Mouse (Mus musculus): Measurements from ENCODE around the gene Ugt1a6b.
"Not testable (repeated sequence)": the region's sequence is repeated elsewhere in the genome, so short reads cannot be mapped to it uniquely, and the experiment has no call there.

Gene Ugt1a6b

DNA sequence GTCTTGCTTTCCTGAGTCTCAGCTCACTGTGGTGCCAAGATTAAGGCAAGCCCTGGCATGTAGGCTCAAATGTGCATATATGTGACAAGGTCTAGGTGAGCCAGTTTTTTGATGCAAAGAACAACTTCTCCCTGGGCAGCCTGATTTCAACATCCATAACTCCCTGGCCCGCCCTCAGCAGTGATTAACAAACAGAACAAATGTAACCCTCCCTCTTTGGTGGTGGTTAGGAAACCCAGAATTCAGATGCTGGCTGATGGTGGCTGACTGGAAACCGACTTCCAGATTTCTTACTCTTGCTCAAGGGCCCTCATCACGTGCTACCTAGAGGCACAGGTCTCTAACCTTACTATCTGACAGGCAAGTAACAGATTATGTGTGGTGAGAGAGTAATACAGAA, at the start of gene Ugt1a6b:
Gene Ugt1a6b (plus strand): TSS at position 234 of the 400 bp plus-strand sequence.
- DNase-seq (ENCODE audit: low read depth, low spot score) = not testable (repeated sequence)

DNA sequence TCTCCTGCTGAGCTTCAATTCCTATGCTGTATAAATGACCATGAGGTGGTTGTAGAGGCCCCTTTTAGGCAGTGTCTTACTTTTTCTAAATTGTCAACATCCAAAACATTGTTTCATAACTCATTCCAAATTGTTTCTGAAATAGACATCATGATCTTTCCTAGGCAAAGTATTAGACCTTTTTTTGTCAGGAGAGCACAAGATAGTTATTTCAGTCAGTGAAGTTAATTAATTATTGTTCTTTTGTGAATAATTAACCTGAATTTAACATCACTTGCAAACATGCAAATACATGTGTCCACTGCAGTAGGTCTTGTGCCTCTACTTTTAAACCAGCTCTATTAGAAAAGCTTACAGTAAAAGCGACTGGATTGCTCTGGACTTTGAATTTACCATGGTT, 48.0 kb upstream of the Ugt1a6b start, which contains the start of gene Ugt1a10:
Gene Ugt1a10 (plus strand): TSS at position 301 of the 400 bp plus-strand sequence.
- no peak for DNase-seq (ENCODE audit: low read depth, low spot score)

DNA sequence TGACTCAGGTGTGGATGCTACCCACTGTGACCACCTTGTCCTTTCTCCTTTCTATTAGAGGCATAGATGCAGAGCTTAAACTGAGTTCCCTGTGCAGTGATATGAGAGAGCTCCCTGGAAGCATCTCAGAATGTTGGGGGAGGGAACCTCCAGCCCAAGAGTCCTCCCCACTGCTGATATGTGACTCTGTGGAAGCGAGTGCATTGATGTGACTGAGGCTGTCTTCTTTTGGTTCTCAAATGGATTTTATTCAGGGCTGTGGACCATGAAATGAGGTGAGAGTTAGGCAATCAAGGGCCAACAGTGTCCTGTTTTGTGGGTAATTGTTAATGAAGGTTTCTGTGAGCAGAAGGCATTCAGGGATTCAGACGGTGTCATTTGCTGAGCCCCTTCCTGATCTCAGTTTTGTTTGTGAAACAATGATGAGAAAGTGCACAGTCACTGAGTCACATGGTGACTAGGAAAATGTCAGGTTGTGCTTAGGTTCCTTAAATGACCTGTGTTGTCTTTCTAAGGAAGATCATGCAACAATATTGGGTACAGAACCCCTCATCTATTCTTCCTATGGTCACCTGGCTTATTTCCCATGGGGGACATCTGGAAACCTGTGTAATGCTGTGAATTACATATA, 36.5 kb upstream of the Ugt1a6b start:
- not testable (repeated sequence) for DNase-seq (ENCODE audit: low read depth, low spot score)

DNA sequence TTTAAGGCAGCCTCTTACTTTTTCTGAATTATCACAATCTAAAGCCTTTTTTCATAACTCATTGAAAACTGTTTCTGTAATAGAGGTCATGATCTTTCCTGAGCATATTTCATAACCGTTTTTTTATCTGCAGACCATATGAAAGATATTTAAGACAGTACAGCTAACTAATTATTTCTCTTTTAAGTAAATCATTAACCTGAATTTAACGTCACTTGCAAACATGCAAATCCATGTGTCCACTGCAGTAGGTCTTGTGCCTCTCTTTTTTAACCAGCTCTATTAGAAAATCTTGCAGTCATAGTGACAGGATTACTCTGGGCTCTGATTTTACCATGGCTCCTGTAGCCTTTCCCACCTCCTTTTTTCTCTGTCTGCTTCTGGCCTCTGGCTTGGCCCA, 32.6 kb upstream of the Ugt1a6b start, which contains the start of gene Ugt1a9:
Gene Ugt1a9 (plus strand): TSS at position 306 of the 400 bp plus-strand sequence.
- DNase-seq (ENCODE audit: low read depth, low spot score) = no peak

DNA sequence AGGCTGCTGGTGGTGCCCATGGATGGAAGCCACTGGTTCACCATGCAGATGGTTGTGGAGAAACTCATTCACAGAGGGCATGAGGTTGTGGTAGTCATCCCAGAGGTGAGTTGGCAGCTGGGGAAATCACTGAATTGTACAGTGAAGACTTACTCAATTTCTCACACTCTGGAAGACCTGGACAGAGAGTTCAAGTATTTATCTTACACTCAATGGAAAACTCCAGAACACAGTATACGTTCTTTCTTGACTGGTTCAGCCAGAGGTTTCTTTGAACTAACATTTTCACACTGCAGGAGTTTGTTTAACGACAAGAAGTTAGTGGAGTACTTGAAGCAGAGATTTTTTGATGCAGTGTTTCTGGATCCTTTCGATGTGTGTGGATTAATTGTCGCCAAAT, 32.1 kb upstream of the Ugt1a6b start:
- no peak for DNase-seq (ENCODE audit: low read depth, low spot score)

DNA sequence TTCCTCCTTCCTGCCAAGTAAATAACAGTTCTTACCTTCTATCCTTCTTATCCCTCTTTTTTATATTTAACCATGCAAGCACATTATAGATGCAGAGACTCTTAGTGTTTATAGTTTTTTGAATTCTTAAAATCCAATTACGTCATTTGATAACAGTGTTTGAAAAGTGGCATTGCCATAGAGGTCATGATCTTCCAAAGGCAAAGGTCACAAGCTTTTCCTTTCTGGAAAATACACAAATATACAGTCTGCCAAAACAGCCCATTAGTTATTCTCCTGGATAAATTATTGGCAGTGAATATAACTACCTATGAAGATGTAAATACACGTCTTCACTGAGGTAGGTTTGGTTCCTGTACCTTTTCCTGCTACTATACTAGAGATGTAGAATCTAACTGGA, 28.6 kb upstream of the Ugt1a6b start:
- no peak for DNase-seq (ENCODE audit: low read depth, low spot score)

DNA sequence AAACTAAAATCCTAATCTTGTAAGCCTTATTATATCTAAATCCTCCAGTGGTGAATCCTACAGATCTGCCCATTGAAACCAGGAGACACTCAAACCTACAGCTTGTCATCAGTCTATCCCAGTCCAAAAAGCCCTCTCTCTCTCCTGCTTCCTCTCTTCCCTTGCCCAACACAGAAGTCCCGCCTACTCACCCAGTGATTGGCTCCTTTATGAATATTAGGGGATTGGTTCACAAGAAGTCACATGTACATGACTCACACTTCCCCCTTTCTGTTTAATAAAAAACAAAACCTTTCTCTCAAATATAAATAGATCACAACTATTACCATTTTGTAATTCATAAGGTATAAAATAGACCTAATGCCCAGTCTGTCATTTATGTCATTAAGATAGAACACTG, 25.9 kb upstream of the Ugt1a6b start:
- no peak for DNase-seq (ENCODE audit: low read depth, low spot score)

DNA sequence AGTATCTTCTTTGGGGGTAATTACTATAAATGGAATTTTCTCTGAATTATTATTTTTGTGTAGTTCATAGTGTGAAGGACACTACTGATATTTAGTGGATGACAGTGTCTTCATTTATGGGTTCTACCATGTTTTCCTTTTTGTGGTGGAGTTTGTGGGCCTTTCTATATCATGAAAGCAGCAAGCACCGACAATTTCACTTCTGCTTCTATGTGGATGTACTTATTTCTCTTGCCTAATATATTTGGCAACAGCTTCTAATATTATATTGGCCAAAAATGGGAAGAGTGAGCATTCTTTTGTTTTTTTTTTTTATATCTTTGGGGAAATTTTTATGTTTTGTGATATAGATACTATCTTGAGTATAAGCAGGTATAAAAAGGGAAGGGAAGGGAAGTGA, 21.4 kb upstream of the Ugt1a6b start:
- DNase-seq (ENCODE audit: low read depth, low spot score) = no peak

DNA sequence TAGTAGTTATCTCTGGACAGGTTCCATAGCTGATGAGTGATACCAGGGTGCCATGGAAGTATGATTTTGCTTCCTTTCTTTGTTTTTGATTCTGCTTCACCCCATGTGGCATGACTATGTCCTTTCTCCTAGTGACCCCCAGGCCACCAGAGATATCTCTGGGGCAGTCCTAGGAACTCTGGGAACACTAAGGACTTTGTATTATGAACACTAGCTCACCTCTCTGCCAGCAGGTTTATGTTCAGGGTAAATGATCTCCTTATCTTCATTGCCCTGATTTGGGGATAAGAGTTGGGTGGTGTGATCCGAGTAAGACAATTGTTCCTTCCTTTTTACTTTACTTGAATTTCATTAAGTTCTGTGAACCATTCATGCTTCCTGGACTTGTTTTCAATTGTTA, 16.9 kb upstream of the Ugt1a6b start:
- no peak for DNase-seq (ENCODE audit: low read depth, low spot score)

DNA sequence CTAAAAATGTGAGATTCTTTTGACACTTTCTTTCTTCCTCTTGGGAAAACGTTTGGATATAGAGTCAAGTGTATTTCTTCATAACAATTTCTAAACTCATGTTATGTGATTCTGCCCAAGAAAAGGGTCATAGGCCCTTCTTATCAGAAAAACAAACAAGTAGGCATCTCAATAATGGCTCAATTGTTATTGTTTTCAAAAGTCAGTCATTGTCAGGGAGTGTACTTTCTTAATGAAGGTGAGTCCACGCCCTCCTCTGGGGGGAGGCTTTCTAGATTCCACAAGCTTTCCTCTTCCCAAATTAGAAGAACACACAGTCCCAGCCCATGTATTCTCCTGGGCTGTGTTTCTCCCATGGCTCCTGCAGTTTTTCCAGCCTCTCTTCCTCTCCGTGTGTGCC, 15.5 kb upstream of the Ugt1a6b start, which contains the start of gene Ugt1a8:
Gene Ugt1a8 (plus strand): TSS at position 301 of the 400 bp plus-strand sequence.
- no peak for DNase-seq (ENCODE audit: low read depth, low spot score)

DNA sequence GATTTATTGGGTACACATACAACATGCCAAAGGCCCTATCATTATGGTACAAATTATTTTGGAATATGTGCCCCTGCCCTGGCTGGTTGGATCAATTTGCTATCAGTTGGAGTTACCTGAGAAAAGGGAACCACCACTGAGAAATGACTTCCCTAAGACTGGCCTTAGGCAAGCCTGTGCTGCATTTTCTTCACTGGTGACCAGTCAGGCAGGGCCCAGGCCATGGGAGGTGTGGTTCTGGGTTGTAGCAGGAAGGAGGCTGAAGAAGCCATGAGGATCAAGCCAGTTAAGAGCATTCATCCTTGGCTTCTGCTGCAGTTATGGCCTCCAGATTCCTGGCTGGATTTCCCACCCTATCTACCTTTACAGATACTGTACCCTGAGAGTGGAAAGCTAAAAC, 10.7 kb upstream of the Ugt1a6b start:
- no peak for DNase-seq (ENCODE audit: low read depth, low spot score)

DNA sequence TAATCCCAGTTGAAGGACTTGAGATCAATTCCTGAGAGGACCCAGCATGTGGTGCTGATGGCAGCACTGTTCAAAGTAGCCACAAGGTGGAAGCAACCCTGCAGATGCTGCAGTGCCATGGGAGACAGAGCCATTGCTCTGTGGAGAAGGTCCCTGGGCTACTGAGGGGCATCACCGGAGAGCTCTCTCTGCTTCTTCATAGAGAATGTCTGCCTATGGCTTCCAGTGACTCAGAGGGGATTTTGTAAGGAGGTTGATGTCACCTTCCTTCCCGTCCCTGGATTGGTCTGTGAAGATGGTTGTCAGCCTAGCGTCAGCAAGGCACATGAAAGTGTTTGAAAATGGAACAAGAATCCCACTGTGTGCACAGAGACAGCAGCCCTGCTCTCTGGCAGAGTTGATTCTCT, 8.8 kb upstream of the Ugt1a6b start:
- DNase-seq (ENCODE audit: low read depth, low spot score) = not testable (repeated sequence)

DNA sequence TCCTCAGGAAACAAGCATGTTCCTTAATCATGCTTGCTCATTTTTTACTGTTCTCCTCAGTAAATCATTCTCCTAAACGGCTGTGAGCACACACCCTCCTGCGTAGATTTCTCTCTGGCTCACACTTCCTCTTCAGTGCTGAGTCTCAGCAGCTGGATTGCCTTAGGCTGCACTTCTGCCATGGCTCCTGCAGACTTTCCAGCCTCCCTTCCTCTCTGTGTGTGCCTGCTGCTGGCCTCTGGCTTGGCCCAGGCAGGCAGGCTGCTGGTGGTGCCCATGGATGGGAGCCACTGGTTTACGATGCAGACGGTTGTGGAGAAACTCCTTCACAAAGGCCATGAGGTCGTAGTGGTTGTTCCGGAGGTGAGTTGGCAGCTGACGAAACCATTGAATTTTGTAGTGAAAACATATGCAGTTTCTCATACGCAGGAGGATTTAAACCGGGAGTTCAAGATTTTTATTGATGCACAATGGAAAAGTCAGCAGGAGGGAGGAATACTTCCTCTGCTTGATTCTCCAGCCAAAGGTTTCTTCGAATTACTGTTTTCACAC, 8.0 kb upstream of the Ugt1a6b start, which contains the start of gene Ugt1a7c:
Gene Ugt1a7c (plus strand): TSS at position 122 of the 552 bp plus-strand sequence.
- no peak for DNase-seq (ENCODE audit: low read depth, low spot score)

DNA sequence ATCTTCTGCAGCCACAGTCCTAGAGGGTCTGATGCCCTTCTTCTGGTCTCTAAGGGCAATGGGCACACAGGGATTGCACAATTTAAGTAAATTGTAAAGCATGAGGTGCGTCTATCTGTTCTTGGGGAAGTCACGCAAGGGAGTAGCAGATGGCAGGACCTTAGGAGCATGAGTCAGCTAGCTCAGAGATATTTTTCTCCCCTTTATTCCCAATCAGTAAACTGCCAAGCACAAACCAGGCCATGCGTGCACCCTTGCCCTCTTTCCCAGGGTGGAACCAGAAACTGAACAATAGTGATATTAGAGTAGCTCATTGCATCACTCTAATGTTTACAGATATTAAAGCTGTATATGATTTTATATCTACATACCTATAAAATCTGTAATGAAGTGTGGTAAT, 4.5 kb upstream of the Ugt1a6b start:
- not testable (repeated sequence) for DNase-seq (ENCODE audit: low read depth, low spot score)

DNA sequence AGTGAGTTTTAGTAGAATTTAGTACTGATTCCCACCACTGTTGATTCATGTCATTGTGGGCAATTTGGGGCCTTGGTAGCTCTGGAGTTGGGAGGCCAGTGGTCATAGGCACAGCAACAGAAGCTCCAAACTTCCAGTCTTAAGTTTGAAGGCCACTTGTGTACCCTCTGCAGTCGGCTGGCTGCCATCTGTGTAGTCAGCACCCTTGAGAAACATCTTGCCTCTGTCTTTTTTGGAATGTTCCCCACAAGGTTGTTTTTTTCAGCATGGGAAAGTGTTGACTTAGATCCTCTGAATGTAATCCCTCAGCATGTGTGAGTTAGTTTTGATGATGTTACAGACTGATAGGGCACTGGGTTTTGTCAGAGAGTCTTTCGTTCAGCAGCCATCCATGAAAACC, 3.4 kb upstream of the Ugt1a6b start:
- not testable (repeated sequence) for DNase-seq (ENCODE audit: low read depth, low spot score)

DNA sequence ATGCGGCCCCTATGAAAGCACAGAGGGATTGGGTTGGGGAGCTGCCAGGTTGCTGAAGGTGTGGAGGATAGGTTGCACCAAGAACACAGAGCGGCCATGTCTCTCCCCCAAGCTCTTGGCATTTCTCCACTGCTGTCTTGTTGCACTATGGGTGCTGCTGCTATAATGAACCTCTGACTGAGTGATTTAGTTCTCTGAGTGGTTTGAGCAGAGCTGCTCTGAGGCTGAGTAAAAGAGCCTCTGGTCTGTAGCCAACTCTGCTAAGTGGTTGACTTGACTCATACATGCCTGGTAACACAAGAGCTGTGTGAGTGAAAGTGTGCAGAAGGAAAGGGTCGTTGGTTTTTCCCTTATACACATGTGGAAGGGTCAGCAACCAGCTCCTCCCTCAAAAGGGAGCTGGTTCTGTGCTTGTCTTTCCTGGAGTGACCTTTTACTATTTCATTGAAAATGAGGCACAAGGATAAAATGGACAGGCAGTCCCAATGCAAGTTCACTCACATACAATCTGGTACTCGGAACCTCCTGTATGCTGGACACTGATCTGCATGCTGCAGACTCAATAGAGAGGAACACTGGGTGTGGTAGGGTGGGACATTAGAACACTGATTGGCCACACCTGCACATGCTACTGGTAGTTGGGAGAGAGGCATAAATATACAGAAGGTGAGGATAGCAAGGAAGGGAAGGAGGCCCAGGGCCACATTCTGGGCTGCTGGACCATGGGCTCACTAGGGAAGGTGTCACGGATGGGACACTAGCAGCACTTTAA, 831 bp downstream of the Ugt1a6b start:
- not testable (repeated sequence) for DNase-seq (ENCODE audit: low read depth, low spot score)

DNA sequence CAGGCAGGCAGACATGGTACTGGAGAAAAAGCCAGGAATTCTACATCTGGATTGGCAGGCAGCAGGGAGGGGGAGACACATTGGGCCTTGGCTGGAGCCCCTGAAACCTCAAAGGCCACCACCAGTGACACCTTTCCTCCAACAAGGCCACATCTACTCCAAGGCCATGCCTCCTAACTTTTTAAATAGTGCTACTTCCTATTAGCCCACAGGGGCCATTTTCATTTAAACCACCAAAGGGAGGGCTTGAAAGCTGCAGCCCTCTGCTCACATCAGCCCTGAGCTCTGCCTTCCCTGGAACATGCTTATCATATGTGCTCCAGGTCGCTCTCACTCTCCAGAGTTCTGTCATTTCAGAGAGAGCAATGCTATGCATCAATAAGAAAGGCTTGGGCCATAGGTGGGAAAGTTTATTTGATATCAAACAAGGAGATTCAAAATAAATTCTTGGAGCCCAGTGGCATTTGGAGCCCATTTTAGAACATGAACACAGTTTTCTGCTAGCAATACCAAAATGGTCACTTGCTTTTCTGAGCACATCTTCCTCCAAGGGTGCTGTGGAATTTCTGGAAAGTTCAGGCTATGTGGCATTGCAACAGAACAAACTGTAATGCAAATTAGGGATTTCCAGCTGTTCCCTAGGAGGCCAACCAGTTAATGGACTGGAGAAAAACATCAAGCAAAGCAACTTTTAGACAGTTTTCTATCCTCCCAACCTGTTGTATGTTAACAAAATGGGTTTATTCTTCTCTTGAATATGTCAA, 1.8 kb downstream of the Ugt1a6b start:
- DNase-seq (ENCODE audit: low read depth, low spot score) = no peak

DNA sequence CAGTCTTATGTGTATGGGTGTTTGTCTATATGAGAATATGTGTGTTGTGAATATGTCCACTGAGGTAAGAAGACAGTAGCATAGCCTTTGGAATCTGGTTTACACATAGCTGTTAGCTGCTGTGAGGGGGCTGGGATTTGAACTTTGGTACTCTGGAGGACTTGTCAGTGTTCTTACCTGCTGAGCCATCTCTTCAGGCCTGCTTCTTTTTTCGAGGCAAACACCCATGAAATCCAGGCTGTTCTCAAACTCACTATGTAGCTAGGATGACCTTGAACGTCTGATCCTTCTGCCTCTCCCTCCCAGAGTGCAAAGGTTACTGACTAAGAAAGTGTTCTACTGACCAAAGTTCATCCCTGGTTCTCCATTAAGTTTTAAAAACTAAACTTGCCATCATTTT, 2.6 kb downstream of the Ugt1a6b start:
- no peak for DNase-seq (ENCODE audit: low read depth, low spot score)

DNA sequence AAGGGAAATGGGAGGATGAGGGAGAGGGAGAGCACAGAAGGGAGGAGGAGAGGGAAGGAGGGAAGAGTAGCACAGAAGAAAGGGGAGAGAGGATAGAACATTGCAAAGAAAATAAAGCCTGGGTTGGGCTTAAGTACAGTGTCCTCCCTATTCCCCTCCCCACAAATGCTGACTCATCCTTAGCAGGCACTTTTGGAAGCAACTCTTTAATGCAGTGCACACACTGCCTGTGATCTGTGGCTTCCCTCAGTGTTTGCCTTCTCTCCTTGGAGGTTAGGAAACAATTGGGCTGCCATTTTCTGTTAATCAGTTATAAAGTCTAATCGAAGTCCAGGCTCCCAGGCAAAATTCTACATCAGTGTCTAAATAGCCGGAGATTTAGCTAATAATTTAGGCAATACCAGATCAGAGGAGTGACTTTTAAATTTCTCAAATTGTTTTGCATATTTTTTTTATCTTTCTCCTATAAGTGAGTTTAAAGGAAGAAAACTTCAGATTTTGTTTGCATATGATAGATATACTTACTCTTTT, 6.0 kb downstream of the Ugt1a6b start:
- DNase-seq (ENCODE audit: low read depth, low spot score) = not testable (repeated sequence)

DNA sequence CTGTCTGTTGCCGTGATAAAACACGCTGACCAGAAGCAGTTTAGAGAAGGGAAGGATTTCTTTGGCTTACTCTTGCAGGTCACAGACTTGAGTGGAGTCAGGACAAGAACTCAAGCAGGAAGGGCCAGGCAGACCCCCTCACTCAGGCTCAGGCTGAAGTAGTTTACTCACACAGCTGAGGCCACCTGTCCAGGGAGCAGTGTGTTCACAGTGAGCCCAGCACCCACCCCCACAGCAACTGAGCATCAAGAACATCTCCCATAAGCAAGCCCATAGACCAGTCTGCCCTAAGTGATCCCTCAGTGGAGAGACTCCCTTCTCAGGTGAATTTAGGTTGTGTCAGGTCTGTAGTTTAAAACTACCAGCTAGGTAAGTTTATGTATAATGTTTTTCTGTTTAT, 6.6 kb downstream of the Ugt1a6b start:
- not testable (repeated sequence) for DNase-seq (ENCODE audit: low read depth, low spot score)

DNA sequence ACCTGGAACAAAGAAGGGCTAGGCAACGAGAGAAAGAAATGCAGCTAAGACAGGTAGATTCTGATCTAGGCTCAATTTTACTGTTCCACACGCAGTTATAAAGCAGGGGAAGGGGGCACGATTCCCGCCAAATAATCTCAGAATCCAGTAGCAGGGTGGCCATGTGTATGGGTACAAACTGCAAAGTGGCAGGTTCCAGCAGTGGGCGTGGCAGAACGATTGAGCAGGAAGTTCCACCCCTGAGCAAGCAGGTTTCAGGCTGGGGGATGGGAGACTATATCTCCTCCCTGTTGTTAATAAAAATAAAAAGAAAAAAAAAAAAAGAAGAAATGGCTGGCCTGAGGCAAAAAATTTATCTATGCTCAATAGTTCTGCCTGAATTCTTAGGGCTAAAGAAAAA, 9.7 kb downstream of the Ugt1a6b start:
- not testable (repeated sequence) for DNase-seq (ENCODE audit: low read depth, low spot score)

Measured in c-Kit-negative CD71-positive TER-119-positive erythroid progenitor cells, embryonic 14.5 days (primary cell).